Mouse (Mus musculus) kidney, embryonic 15.5 days (tissue): ENCODE results near the gene Slc36a1. TPM values are rescaled to one million over a fixed set of nuclear protein-coding genes. Genes with fewer than 3 reads are reported as not detected.
A peak's percentile ranks its signal among the peaks of the same experiment; 100 is the strongest.

Experiments used
- ATAC-seq: fragments of 200-750 bp; cut with Nextera tagmentation; replicated peaks from 2 replicates; pipeline ENCODE4 v1.8.0; 2017; ENCODE audit warnings: moderate TSS enrichment; ENCODE audit not compliant: low FRiP score
- H3K27ac ChIP-seq: fragments of 300-500 bp; sonication (generic); 2 replicates; pipeline ENCODE4 v1.5.1; 2015; ENCODE audit warnings: mild to moderate bottlenecking, inconsistent platforms
- H3K27me3 ChIP-seq: fragments of 300-500 bp; sonication (generic); 2 replicates; pipeline ENCODE4 v1.6.1; 2015; ENCODE audit warnings: inconsistent platforms
- H3K36me3 ChIP-seq: fragments of 300-500 bp; sonication (generic); 2 replicates; pipeline ENCODE4 v1.6.1; 2015; ENCODE audit warnings: inconsistent platforms
- H3K4me1 ChIP-seq: fragments of 300-500 bp; sonication (generic); 2 replicates; pipeline ENCODE4 v1.6.1; 2015; ENCODE audit warnings: inconsistent platforms
- H3K4me2 ChIP-seq: fragments of 300-500 bp; sonication (generic); 2 replicates; pipeline ENCODE4 v1.6.1; 2015; ENCODE audit warnings: moderate library complexity, mild to moderate bottlenecking, inconsistent platforms
- H3K4me3 ChIP-seq: fragments of 300-500 bp; sonication (generic); replicated peaks from 2 replicates; pipeline ENCODE4 v1.5.1; 2015; ENCODE audit warnings: mild to moderate bottlenecking, inconsistent platforms
- H3K9ac ChIP-seq: fragments of 300-500 bp; sonication (generic); 2 replicates; pipeline ENCODE4 v1.6.1; 2015; ENCODE audit warnings: mild to moderate bottlenecking, inconsistent platforms
- H3K9me3 ChIP-seq: fragments of 300-500 bp; sonication (generic); replicated peaks from 2 replicates; pipeline ENCODE4 v1.6.1; 2016; ENCODE audit warnings: inconsistent platforms
- WGBS: fragments of 180-500 bp; shearing (Covaris S2); methylation state at CpG from one replicate; pipeline ENCODE4 v1.1.7; 2015; ENCODE audit warnings: mixed read lengths; 5-methylcytosine and 5-hydroxymethylcytosine counted together
- polyA plus RNA-seq: library from polyadenylated mRNA; unstranded; fragments of >200 nt; fragmentation: Nextera tagmentation; extraction: Ambion mirVana; gene quantifications from 2 replicates; pipeline ENCODE4 v1.2.1, GENCODE M21; 2015

The Slc36a1 gene
- 1.5 and 3.1 TPM in 2 replicates for polyA plus RNA-seq

- no peaks in the 10 kb centered on the region for H3K36me3 ChIP-seq
- H3K27ac ChIP-seq, result no peak within 1 kb of the TSS
- peak within 1 kb of the TSS; percentile 72 for H3K9ac ChIP-seq
- H3K4me2 ChIP-seq, result peak within 1 kb of the TSS; percentile 99
- under 1% methylated on average over 30 of the region's 31 CpGs for WGBS
- ATAC-seq, result peak; percentile 93
- H3K4me3 ChIP-seq, result peak within 1 kb of the TSS; percentile 87
- H3K4me1 ChIP-seq, result peaks cover 29% of the 10 kb centered on the region
- 0 out of 2 replicates have a peak, but pooled peaks cover 7% of the 10 kb centered on the region for H3K27me3 ChIP-seq
- H3K9me3 ChIP-seq, result no peaks in the 10 kb centered on the region
Measured at GRCm38 (mm10) chr11:55204159-55204596, at the start of gene Slc36a1. Gene Slc36a1 (plus strand): TSS chr11:55204350.

DNA sequence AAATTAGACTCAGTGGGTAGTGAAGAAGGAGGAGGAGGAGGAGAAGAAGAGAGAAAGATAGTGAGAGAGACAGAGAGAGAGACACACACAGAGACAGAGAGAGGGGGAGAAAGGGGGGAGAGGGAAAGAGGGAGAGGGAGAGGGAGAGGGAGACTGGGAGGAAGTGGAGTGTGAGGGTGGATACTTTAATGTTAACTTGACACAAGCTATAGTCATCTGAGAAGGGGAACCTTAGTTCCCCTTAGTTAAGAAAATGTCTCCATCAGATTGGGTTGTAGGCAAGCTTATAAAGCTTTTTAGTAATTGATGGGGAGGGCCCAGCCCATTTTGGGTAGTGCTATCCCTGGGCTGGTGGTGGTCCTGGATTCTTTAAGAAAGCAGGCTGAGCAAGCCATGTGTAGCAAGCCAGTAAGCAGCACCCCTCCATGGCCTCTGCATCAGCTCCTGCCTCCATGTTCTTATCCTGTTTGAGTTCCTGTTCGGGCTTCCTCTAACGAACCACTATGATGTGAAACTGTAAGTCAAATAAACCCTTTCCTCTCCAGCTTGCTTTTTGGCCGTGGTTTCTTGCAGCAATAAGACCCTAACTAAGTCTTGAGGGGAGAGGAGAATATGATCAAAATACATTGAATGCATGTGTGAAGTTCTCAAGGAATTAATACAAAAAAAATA, 49.6 kb upstream of the Slc36a1 start:
- H3K36me3 ChIP-seq, result no peaks in the 10 kb centered on the region
- ATAC-seq, result no peak
- H3K9me3 ChIP-seq, result no peaks in the 10 kb centered on the region
- no peak overlapping the region for H3K4me3 ChIP-seq
- no peak overlapping the region for H3K4me2 ChIP-seq
- no peaks in the 10 kb centered on the region for H3K4me1 ChIP-seq
- no peak overlapping the region for H3K9ac ChIP-seq
- H3K27me3 ChIP-seq, result no peaks in the 10 kb centered on the region
- 37% methylated on average over 3 of the region's 3 CpGs for WGBS
- H3K27ac ChIP-seq, result no peak overlapping the region

DNA sequence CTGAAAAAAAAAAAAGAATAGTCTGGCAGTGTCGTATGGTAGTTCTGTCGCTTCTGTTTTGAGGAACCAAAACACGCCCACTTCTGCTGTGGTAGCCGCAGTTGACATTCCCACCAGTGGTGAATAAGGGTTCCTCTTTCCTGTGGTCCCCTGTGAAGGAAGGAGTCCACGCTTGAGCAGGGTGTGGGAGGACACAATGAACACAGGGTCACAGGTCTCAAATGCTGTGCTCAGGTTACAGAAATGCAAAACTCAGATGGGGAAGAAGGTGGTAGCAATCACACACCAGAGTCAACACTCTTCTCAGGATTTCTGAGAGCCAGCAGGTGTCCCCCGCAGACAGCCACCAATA, 49.1 kb upstream of the Slc36a1 start:
- 42% methylated on average over 6 of the region's 6 CpGs for WGBS
- Histone ChIP-seq H3K4me1 (no peaks in the 10 kb centered on the region), H3K4me3 (no peak overlapping the region), H3K9me3 (no peaks in the 10 kb centered on the region), H3K27me3 (no peaks in the 10 kb centered on the region), H3K9ac (no peak overlapping the region), H3K4me2 (no peak overlapping the region), H3K27ac (no peak overlapping the region), H3K36me3 (no peaks in the 10 kb centered on the region)
- ATAC-seq, result 0 out of 2 replicates have a peak, but pooled peaks have one; percentile 15

DNA sequence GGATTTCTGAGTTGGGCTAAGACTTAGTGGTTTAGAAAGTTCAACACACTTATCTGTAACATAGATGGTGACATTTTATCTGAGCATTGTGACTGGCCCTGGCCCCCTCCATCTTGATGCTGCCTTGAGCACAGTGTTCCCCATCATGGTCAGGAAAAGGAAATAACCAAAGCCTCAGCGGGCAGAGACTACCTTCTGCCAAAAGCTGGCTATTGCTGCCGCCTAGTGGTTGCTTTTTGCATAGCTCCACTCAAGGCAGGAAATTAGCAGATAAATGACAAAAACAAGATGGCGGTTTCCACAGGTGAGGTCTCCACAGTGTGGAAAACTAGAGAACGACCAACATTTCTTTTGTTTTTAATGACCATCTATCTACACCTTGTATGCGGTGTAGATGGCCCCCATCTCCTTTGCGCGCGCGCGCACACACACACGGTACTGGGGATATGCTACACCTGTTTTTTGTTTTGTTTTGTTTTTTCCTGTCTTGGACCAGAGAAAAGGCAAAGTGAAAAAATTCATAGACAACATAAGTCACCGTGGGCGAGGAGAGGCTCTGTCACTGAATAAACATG, 45.3 kb upstream of the Slc36a1 start:
- no peaks in the 10 kb centered on the region for H3K36me3 ChIP-seq
- no peaks in the 10 kb centered on the region for H3K9me3 ChIP-seq
- H3K4me1 ChIP-seq, result no peaks in the 10 kb centered on the region
- WGBS, result 50% methylated on average over 13 of the region's 13 CpGs
- no peaks in the 10 kb centered on the region for H3K27me3 ChIP-seq
- no peak overlapping the region for H3K4me3 ChIP-seq
- ATAC-seq, result peak; percentile 64
- no peak overlapping the region for H3K4me2 ChIP-seq
- H3K27ac ChIP-seq, result no peak overlapping the region
- H3K9ac ChIP-seq, result no peak overlapping the region

DNA sequence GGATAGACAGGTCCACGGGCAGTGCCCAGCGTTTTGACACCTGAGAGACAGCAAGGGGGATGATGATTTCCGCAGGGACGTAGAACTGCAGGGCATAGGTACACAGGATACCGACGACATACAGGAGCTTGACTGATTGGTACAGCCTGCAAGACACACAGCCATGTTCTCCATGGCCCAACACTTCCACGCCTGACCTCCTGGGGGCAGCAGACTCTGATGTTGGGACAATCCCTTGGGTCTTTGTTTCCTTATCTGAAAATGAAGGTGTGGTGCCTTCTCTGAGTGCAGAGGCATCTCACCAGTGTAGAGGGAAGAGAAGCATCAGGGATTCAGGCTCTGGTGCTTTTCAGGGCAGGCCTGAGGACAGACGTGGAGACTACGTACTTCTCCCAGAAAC, 41.5 kb upstream of the Slc36a1 start:
- Histone ChIP-seq H3K27me3 (no peaks in the 10 kb centered on the region), H3K9me3 (no peaks in the 10 kb centered on the region), H3K4me3 (no peak overlapping the region), H3K4me2 (no peak overlapping the region), H3K4me1 (no peaks in the 10 kb centered on the region), H3K27ac (no peak overlapping the region), H3K36me3 (no peaks in the 10 kb centered on the region), H3K9ac (no peak overlapping the region)
- no peak for ATAC-seq
- WGBS, result 52% methylated on average over 9 of the region's 9 CpGs

- Histone ChIP-seq H3K27me3 (no peaks in the 10 kb centered on the region), H3K9ac (no peak overlapping the region), H3K4me1 (no peaks in the 10 kb centered on the region), H3K4me3 (no peak overlapping the region), H3K36me3 (no peaks in the 10 kb centered on the region), H3K9me3 (no peaks in the 10 kb centered on the region), H3K27ac (no peak overlapping the region), H3K4me2 (no peak overlapping the region)
- 45% methylated on average over 3 of the region's 3 CpGs for WGBS
- ATAC-seq, result no peak
Measured at GRCm38 (mm10) chr11:55164723-55165122, 39.4 kb upstream of the Slc36a1 start.

- Histone ChIP-seq H3K27me3 (no peaks in the 10 kb centered on the region), H3K4me3 (no peak overlapping the region), H3K4me2 (no peak overlapping the region), H3K9ac (no peak overlapping the region), H3K4me1 (no peaks in the 10 kb centered on the region), H3K36me3 (no peaks in the 10 kb centered on the region), H3K9me3 (no peaks in the 10 kb centered on the region), H3K27ac (no peak overlapping the region)
- 86% methylated on average over 7 of the region's 7 CpGs for WGBS
- no peak for ATAC-seq
Measured at GRCm38 (mm10) chr11:55165748-55166147, 38.4 kb upstream of the Slc36a1 start.

GRCm38 (mm10) chr11:55168504-55168903, 35.6 kb upstream of the Slc36a1 start:
- Histone ChIP-seq H3K27me3 (no peaks in the 10 kb centered on the region), H3K9me3 (no peaks in the 10 kb centered on the region), H3K36me3 (no peaks in the 10 kb centered on the region), H3K4me3 (no peak overlapping the region), H3K9ac (no peak overlapping the region), H3K27ac (no peak overlapping the region), H3K4me2 (no peak overlapping the region), H3K4me1 (no peaks in the 10 kb centered on the region)
- WGBS, result 80% methylated on average over 4 of the region's 4 CpGs
- ATAC-seq, result no peak

GRCm38 (mm10) chr11:55168914-55169313, 35.2 kb upstream of the Slc36a1 start:
- H3K9ac ChIP-seq, result no peak overlapping the region
- H3K9me3 ChIP-seq, result no peaks in the 10 kb centered on the region
- no peak overlapping the region for H3K4me2 ChIP-seq
- no peaks in the 10 kb centered on the region for H3K4me1 ChIP-seq
- no peak overlapping the region for H3K27ac ChIP-seq
- no peaks in the 10 kb centered on the region for H3K36me3 ChIP-seq
- no peaks in the 10 kb centered on the region for H3K27me3 ChIP-seq
- ATAC-seq, result no peak
- no peak overlapping the region for H3K4me3 ChIP-seq
- 89% methylated on average over 6 of the region's 6 CpGs for WGBS

GRCm38 (mm10) chr11:55170501-55170900, 33.6 kb upstream of the Slc36a1 start:
- no peak overlapping the region for H3K27ac ChIP-seq
- no peak overlapping the region for H3K9ac ChIP-seq
- no peaks in the 10 kb centered on the region for H3K36me3 ChIP-seq
- WGBS, result 82% methylated on average over 4 of the region's 4 CpGs
- H3K4me1 ChIP-seq, result no peaks in the 10 kb centered on the region
- ATAC-seq, result no peak
- H3K27me3 ChIP-seq, result no peaks in the 10 kb centered on the region; the same call in 1 of the 2 replicates
- H3K4me3 ChIP-seq, result no peak overlapping the region
- H3K9me3 ChIP-seq, result no peaks in the 10 kb centered on the region
- no peak overlapping the region for H3K4me2 ChIP-seq

DNA sequence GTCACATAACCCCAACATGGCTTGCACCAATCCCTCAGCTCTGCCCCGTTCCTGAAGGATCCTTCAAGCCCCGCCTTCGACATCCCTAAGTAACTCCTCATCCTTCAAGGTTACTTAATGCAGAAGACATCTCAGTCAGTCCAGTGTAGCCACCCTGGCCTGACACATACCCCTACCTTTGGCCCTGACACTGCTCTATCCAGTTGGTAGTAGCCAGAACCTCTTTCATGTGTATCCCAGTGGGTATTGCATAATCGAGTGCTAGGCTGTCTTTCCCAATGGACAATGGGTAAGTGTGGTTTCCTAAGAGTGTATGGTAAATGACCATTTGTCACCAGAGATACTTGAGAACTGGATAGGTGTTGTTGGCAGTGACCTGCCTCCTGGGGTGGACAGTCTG, 25.3 kb upstream of the Slc36a1 start:
- Histone ChIP-seq H3K36me3 (no peaks in the 10 kb centered on the region), H3K4me1 (no peaks in the 10 kb centered on the region), H3K4me2 (no peak overlapping the region)

GRCm38 (mm10) chr11:55179856-55180255, 24.3 kb upstream of the Slc36a1 start:
- ATAC-seq, result no peak
- 81% methylated on average over 3 of the region's 3 CpGs for WGBS

More for the DNA sequence above, 25.3 kb upstream of the Slc36a1 start:
- Histone ChIP-seq H3K27ac (no peak overlapping the region), H3K9me3 (no peaks in the 10 kb centered on the region), H3K27me3 (no peaks in the 10 kb centered on the region; the same call in 1 of the 2 replicates), H3K4me3 (no peak overlapping the region), H3K9ac (no peak overlapping the region)
- no peak for ATAC-seq
- WGBS, result 85% methylated on average over 4 of the region's 4 CpGs

More at GRCm38 (mm10) chr11:55179856-55180255, 24.3 kb upstream of the Slc36a1 start:
- no peaks in the 10 kb centered on the region for H3K9me3 ChIP-seq
- H3K4me2 ChIP-seq, result no peak overlapping the region
- no peak overlapping the region for H3K9ac ChIP-seq
- H3K4me1 ChIP-seq, result 0 out of 2 replicates have a peak, but pooled peaks cover 3% of the 10 kb centered on the region
- no peak overlapping the region for H3K4me3 ChIP-seq
- no peak overlapping the region for H3K27ac ChIP-seq
- no peaks in the 10 kb centered on the region for H3K27me3 ChIP-seq
- no peaks in the 10 kb centered on the region for H3K36me3 ChIP-seq
